Mouse (Mus musculus) CH12.LX (cell line): ENCODE results near the gene Tsc1. TPM values are rescaled to one million over a fixed set of nuclear protein-coding genes. Genes with fewer than 3 reads are reported as not detected.

Source experiments
- DNase-seq: peaks from one replicate; pipeline ENCODE4 v3.0.0-alpha.2; 2013; ENCODE audit errors: extremely low read depth
- H3K27ac ChIP-seq: 2 replicates; pipeline ENCODE4 v1.5.1; 2012; ENCODE audit warnings: low read depth, mild to moderate bottlenecking, control low read depth, moderate library complexity; ENCODE audit not compliant: insufficient read depth
- H3K27me3 ChIP-seq: replicated peaks from 2 replicates; pipeline ENCODE3; 2012; ENCODE audit warnings: inconsistent platforms
- H3K36me3 ChIP-seq, 2 experiments: replicated peaks in 1 of 2; 2 replicates each; pipeline versions ENCODE3 to v1.6.1; 2012; ENCODE audit warnings: inconsistent platforms in 1 of 2, low read length in 1 of 2, mild to moderate bottlenecking in 1 of 2, mixed read lengths in 1 of 2, moderate library complexity in 1 of 2; ENCODE audit not compliant: control insufficient read depth in 1 of 2, insufficient read depth in 1 of 2
- H3K4me1 ChIP-seq, 2 experiments: 2 replicates each; pipeline ENCODE4 v1.6.1; 2012; ENCODE audit warnings: inconsistent platforms in 1 of 2, moderate library complexity in 1 of 2; ENCODE audit not compliant: insufficient read depth in 2 of 2, control insufficient read depth in 1 of 2
- H3K4me2 ChIP-seq: 2 replicates; pipeline ENCODE4 v1.6.1; 2012; ENCODE audit warnings: low read depth, mild to moderate bottlenecking, control low read depth; ENCODE audit not compliant: poor library complexity, insufficient read depth, severe bottlenecking
- H3K4me3 ChIP-seq, 3 experiments: fragments of 150-350 bp in 1 of 3; sonication (generic) in 1 of 3; replicated peaks in 1 of 3; 2 replicates each; pipeline versions ENCODE3 to v1.5.1; 2011 to 2012; ENCODE audit warnings: low read depth in 2 of 3, low read length in 2 of 3, mild to moderate bottlenecking in 2 of 3, moderate library complexity in 2 of 3, control low read depth in 1 of 3, improper control_type of control experiment in 1 of 3, inconsistent platforms in 1 of 3, mixed read lengths in 1 of 3; ENCODE audit not compliant: poor library complexity in 1 of 3
- H3K79me2 ChIP-seq: replicated peaks from 2 replicates; pipeline ENCODE4 v1.6.1; 2012; ENCODE audit warnings: mild to moderate bottlenecking, moderate library complexity; ENCODE audit not compliant: control insufficient read depth, poor library complexity, insufficient read depth, severe bottlenecking; ENCODE audit errors: extremely low read depth
- H3K9ac ChIP-seq: 2 replicates; pipeline ENCODE4 v1.6.1; 2012; ENCODE audit warnings: low read depth, mild to moderate bottlenecking, control low read depth, moderate library complexity; ENCODE audit not compliant: insufficient read depth
- H3K9me3 ChIP-seq: replicated peaks from 2 replicates; pipeline ENCODE3; 2012; ENCODE audit warnings: low read length, inconsistent platforms, mixed read lengths
- CHD1 ChIP-seq: IDR thresholded peaks from 2 replicates; pipeline ENCODE4 v1.6.1; 2012; ENCODE audit warnings: low read depth, low read length, improper control_type of control experiment, inconsistent platforms
- CHD2 ChIP-seq: IDR thresholded peaks from 2 replicates; pipeline ENCODE4 v1.6.1; 2011; ENCODE audit warnings: low read length, improper control_type of control experiment
- ELF1 ChIP-seq: IDR thresholded peaks from 2 replicates; pipeline ENCODE4 v1.6.1; 2014; ENCODE audit warnings: low read depth, mild to moderate bottlenecking, inconsistent platforms, low read length, improper control_type of control experiment
- EP300 ChIP-seq: IDR thresholded peaks from 2 replicates; pipeline ENCODE4 v1.6.1; 2011; ENCODE audit warnings: low read length, improper control_type of control experiment
- GABPA ChIP-seq: IDR thresholded peaks from 2 replicates; pipeline ENCODE4 v1.6.1; 2012; ENCODE audit warnings: low read depth, low read length, improper control_type of control experiment, inconsistent platforms; ENCODE audit not compliant: insufficient replicate concordance
- HCFC1 ChIP-seq: IDR thresholded peaks from 2 replicates; pipeline ENCODE4 v1.6.1; 2012; ENCODE audit warnings: low read depth, mild to moderate bottlenecking, inconsistent platforms, low read length, improper control_type of control experiment
- IRF4 ChIP-seq: IDR thresholded peaks from 2 replicates; pipeline ENCODE4 v1.6.1; 2014; ENCODE audit warnings: low read depth, mild to moderate bottlenecking, inconsistent platforms, low read length, improper control_type of control experiment
- JUND ChIP-seq: conservative IDR thresholded peaks from 2 replicates; pipeline ENCODE4 v1.6.1; 2011; ENCODE audit warnings: low read depth, low read length, improper control_type of control experiment
- MAX ChIP-seq: IDR thresholded peaks from 2 replicates; pipeline ENCODE4 v1.6.1; 2011; ENCODE audit warnings: low read length, improper control_type of control experiment
- MAZ ChIP-seq: IDR thresholded peaks from 2 replicates; pipeline ENCODE4 v1.6.1; 2012; ENCODE audit warnings: low read depth, mild to moderate bottlenecking, inconsistent platforms, low read length, improper control_type of control experiment, moderate library complexity
- MXI1 ChIP-seq: IDR thresholded peaks from 2 replicates; pipeline ENCODE4 v1.6.1; 2011; ENCODE audit warnings: mild to moderate bottlenecking, low read depth, low read length, improper control_type of control experiment
- MYC ChIP-seq: IDR thresholded peaks from 2 replicates; pipeline ENCODE4 v1.6.1; 2011; ENCODE audit warnings: low read depth, mild to moderate bottlenecking, improper control_type of control experiment, low read length
- NELFE ChIP-seq: IDR thresholded peaks from 2 replicates; pipeline ENCODE4 v1.6.1; 2011; ENCODE audit warnings: low read depth, low read length, improper control_type of control experiment
- NRF1 ChIP-seq: IDR thresholded peaks from 2 replicates; pipeline ENCODE4 v1.6.1; 2014; ENCODE audit warnings: low read depth, mild to moderate bottlenecking, inconsistent platforms, low read length, improper control_type of control experiment, moderate library complexity
- PAX5 ChIP-seq: IDR thresholded peaks from 2 replicates; pipeline ENCODE4 v1.6.1; 2012; ENCODE audit warnings: low read length, inconsistent platforms, mixed read lengths
- POLR2A ChIP-seq: IDR thresholded peaks from 2 replicates; pipeline ENCODE4 v1.6.1; 2011; ENCODE audit warnings: low read depth, mild to moderate bottlenecking, improper control_type of control experiment, low read length
- POLR2AphosphoS2 ChIP-seq: IDR thresholded peaks from 2 replicates; pipeline ENCODE4 v1.6.1; 2011; ENCODE audit warnings: low read depth, low read length, improper control_type of control experiment
- RAD21 ChIP-seq: IDR thresholded peaks from 2 replicates; pipeline ENCODE4 v1.6.1; 2011; ENCODE audit warnings: low read depth, mild to moderate bottlenecking, low read length, improper control_type of control experiment, moderate library complexity
- RCOR1 ChIP-seq: conservative IDR thresholded peaks from 2 replicates; pipeline ENCODE4 v1.6.1; 2012; ENCODE audit warnings: low read depth, mild to moderate bottlenecking, inconsistent platforms, low read length, improper control_type of control experiment
- SIN3A ChIP-seq: IDR thresholded peaks from 2 replicates; pipeline ENCODE4 v1.6.1; 2012; ENCODE audit warnings: low read length, improper control_type of control experiment, inconsistent platforms
- TBP ChIP-seq: conservative IDR thresholded peaks from 2 replicates; pipeline ENCODE4 v1.6.1; 2011; ENCODE audit warnings: low read depth, low read length, improper control_type of control experiment
- TCF12 ChIP-seq: IDR thresholded peaks from 2 replicates; pipeline ENCODE4 v1.6.1; 2014; ENCODE audit warnings: low read depth, mild to moderate bottlenecking, inconsistent platforms, low read length, improper control_type of control experiment
- UBTF ChIP-seq: IDR thresholded peaks from 2 replicates; pipeline ENCODE4 v1.6.1; 2012; ENCODE audit warnings: low read depth, mild to moderate bottlenecking, inconsistent platforms, low read length, improper control_type of control experiment, moderate library complexity
- ZC3H11A ChIP-seq: IDR thresholded peaks from 2 replicates; pipeline ENCODE4 v1.6.1; 2012; ENCODE audit warnings: low read depth, mild to moderate bottlenecking, inconsistent platforms, low read length, improper control_type of control experiment
- ZKSCAN1 ChIP-seq: IDR thresholded peaks from 2 replicates; pipeline ENCODE4 v1.6.1; 2012; ENCODE audit warnings: low read depth, inconsistent platforms, low read length, improper control_type of control experiment, borderline replicate concordance
- ZMIZ1 ChIP-seq: IDR thresholded peaks from 2 replicates; pipeline ENCODE4 v1.6.1; 2012; ENCODE audit warnings: low read depth, mild to moderate bottlenecking, inconsistent platforms, low read length, improper control_type of control experiment
- ZNF384 ChIP-seq: IDR thresholded peaks from 2 replicates; pipeline ENCODE4 v1.6.1; 2012; ENCODE audit warnings: low read depth, low read length, improper control_type of control experiment, inconsistent platforms
- dilution Hi-C: fragments of 300-500 bp; cut with MboI; formaldehyde crosslinking; loops from 2 replicates; pipeline ENCODE4 v1.14.3; 2020; ENCODE audit warnings: low sequenced_read_pairs; ENCODE audit not compliant: extremely low pct_unique_long_range_greater_than_20kb, extremely low pct_ligation_motif_present
- in situ Hi-C: fragments of 300-500 bp; cut with MboI; formaldehyde crosslinking; loops from 3 replicates; pipeline ENCODE4 v1.14.3; 2019; ENCODE audit warnings: low sequenced_read_pairs, low pct_ligation_motif_present, low pct_unique_long_range_greater_than_20kb, mixed read lengths
- polyA plus RNA-seq: library from polyadenylated mRNA; unstranded; fragments of >175 nt; gene quantifications from 2 replicates; pipeline ENCODE4 v1.2.1, GENCODE M21; 2012; ENCODE audit warnings: low read depth; ENCODE audit not compliant: insufficient read length
- total RNA-seq, 2 experiments: library from RNA; depleted of rRNA; stranded (reverse); fragments of 300-350 nt in 1 of 2; fragments of >200 nt in 1 of 2; gene quantifications; 2 replicates each; pipeline ENCODE4 v1.2.3; 2012 to 2014

Tsc1 gene
- total and polyA plus RNA-seq, 3 experiments, result 8.1 to 13.4 (median 9.5) TPM

- in situ Hi-C loops, result no loop called here
- no peak for DNase-seq
- Histone ChIP-seq H3K36me3 (no peaks in the 10 kb centered on the region), H3K27me3 (no peaks in the 10 kb centered on the region), H3K4me3 (no peak overlapping the region), H3K4me2 (no peak overlapping the region), H3K27ac (no peak overlapping the region), H3K4me1 (peaks cover 4 to 24% of the 10 kb centered on the region in 2 experiments; a peak in 2 of 4 replicates), H3K9ac (no peak overlapping the region), H3K79me2 (no peaks in the 10 kb centered on the region), H3K9me3 (no peaks in the 10 kb centered on the region)
- TF ChIP-seq IRF4, result no peak
- TF ChIP-seq NRF1, result no peak
- TF ChIP-seq EP300, result no peak
- TF ChIP-seq MAX, result no peak
- TF ChIP-seq ZKSCAN1, result no peak
- no peak for TF ChIP-seq MAZ
- no peak for TF ChIP-seq ZC3H11A
- no peak for TF ChIP-seq TCF12
- TF ChIP-seq MXI1, result no peak
- no peak for TF ChIP-seq POLR2A
- no peak for TF ChIP-seq ZNF384
- no peak for TF ChIP-seq HCFC1
- TF ChIP-seq JUND, result no peak
- TF ChIP-seq RAD21, result no peak
- no peak for TF ChIP-seq CHD2
- no peak for TF ChIP-seq TBP
- no peak for TF ChIP-seq NELFE
- TF ChIP-seq UBTF, result no peak
- TF ChIP-seq PAX5, result no peak
- dilution Hi-C loops, result no loop called here
Observed at GRCm38 (mm10) chr2:28730676-28731075, 89.6 kb downstream of the Tsc1 start.

GRCm38 (mm10) chr2:28737112-28737511 is 96.1 kb downstream of the Tsc1 start:
- no peak overlapping the region for H3K4me3 ChIP-seq
- H3K9me3 ChIP-seq, result no peaks in the 10 kb centered on the region
- H3K4me1 ChIP-seq, result peaks cover 16 to 37% of the 10 kb centered on the region in 2 experiments
- no peak for TF ChIP-seq TCF12
- no peak for TF ChIP-seq RAD21
- TF ChIP-seq CHD1, result no peak
- no peak for TF ChIP-seq POLR2AphosphoS2
- no peak for TF ChIP-seq RCOR1
- no peak for TF ChIP-seq ZMIZ1
- TF ChIP-seq MYC, result no peak
- no peak for TF ChIP-seq ELF1
- TF ChIP-seq SIN3A, result no peak
- no peak for TF ChIP-seq MXI1
- TF ChIP-seq GABPA, result no peak
- no peak overlapping the region for H3K4me2 ChIP-seq
- H3K36me3 ChIP-seq, result peaks cover 0 to 2% of the 10 kb centered on the region in 2 experiments
- in situ Hi-C loops (no loop called here), dilution Hi-C loops (no loop called here)
- DNase-seq, result no peak
- no peak overlapping the region for H3K9ac ChIP-seq
- H3K79me2 ChIP-seq, result no peaks in the 10 kb centered on the region
- H3K27ac ChIP-seq, result no peak overlapping the region
- no peaks in the 10 kb centered on the region for H3K27me3 ChIP-seq
